Mouse (Mus musculus) lung, postnatal 0 days (tissue): ENCODE data around the gene Fam189a1.

Experiments used
- CTCF ChIP-seq: IDR thresholded peaks from 2 replicates; pipeline ENCODE4 v1.5.1; 2016; ENCODE audit warnings: antibody characterized with exemption, mild to moderate bottlenecking
- EP300 ChIP-seq: IDR thresholded peaks from 2 replicates; pipeline ENCODE4 v1.6.1; 2016; ENCODE audit warnings: antibody characterized with exemption, mild to moderate bottlenecking, control low read depth

- TF ChIP-seq CTCF (no peak), EP300 (no peak)
Measured at GRCm38 (mm10) chr7:65064638-65065037, 91.7 kb downstream of the Fam189a1 start.
